Mouse (Mus musculus) embryonic facial prominence, embryonic 11.5 days (tissue): ENCODE measurements around the gene Nek9. TPM values are rescaled to one million over a fixed set of nuclear protein-coding genes. Genes with fewer than 3 reads are reported as not detected.

Source experiments
- ATAC-seq: fragments of 200-750 bp; cut with Nextera tagmentation; replicated peaks from 2 replicates; pipeline ENCODE4 v1.8.0; 2017; ENCODE audit warnings: low read depth; ENCODE audit not compliant: insufficient number of reproducible peaks, low FRiP score, low TSS enrichment
- DNase-seq: peaks from one replicate; pipeline ENCODE4 v3.0.0-alpha.2; 2015; ENCODE audit warnings: low spot score
- H3K27ac ChIP-seq: fragments of 300-500 bp; sonication (generic); replicated peaks from 2 replicates; pipeline ENCODE4 v1.5.1; 2014; ENCODE audit warnings: mild to moderate bottlenecking, low read depth, low read length, control low read depth
- H3K27me3 ChIP-seq: fragments of 300-500 bp; sonication (generic); 2 replicates; pipeline ENCODE4 v1.6.1; 2014; ENCODE audit warnings: mild to moderate bottlenecking, low read length, moderate library complexity, mixed read lengths; ENCODE audit not compliant: control insufficient read depth, insufficient read depth
- H3K36me3 ChIP-seq: fragments of 300-500 bp; sonication (generic); replicated peaks from 2 replicates; pipeline ENCODE4 v1.6.1; 2014; ENCODE audit warnings: low read depth, mild to moderate bottlenecking, low read length, moderate library complexity, mixed read lengths; ENCODE audit not compliant: control insufficient read depth, insufficient read depth
- H3K4me1 ChIP-seq: fragments of 300-500 bp; sonication (generic); 2 replicates; pipeline ENCODE4 v1.6.1; 2014; ENCODE audit warnings: low read length, mixed read lengths; ENCODE audit not compliant: control insufficient read depth, insufficient read depth
- H3K4me2 ChIP-seq: fragments of 300-500 bp; sonication (generic); 2 replicates; pipeline ENCODE4 v1.6.1; 2014; ENCODE audit warnings: low read depth, mild to moderate bottlenecking, control low read depth, low read length, moderate library complexity
- H3K4me3 ChIP-seq: fragments of 300-500 bp; sonication (generic); 2 replicates; pipeline ENCODE4 v1.5.1; 2014; ENCODE audit warnings: low read depth, low read length, control low read depth
- H3K9ac ChIP-seq: fragments of 300-500 bp; sonication (generic); replicated peaks from 2 replicates; pipeline ENCODE4 v1.6.1; 2014; ENCODE audit warnings: mild to moderate bottlenecking, control low read depth, low read length
- H3K9me3 ChIP-seq: fragments of 300-500 bp; sonication (generic); replicated peaks from 2 replicates; pipeline ENCODE4 v1.6.1; 2016; ENCODE audit warnings: mild to moderate bottlenecking, low read length, inconsistent platforms, mixed read lengths; ENCODE audit not compliant: control insufficient read depth
- WGBS: fragments of 180-500 bp; shearing (Covaris S2); extraction: QIAGEN DNeasy Blood & Tissue Kit; methylation state at CpG from one replicate; pipeline ENCODE4 v1.1.7; 2014; 5-methylcytosine and 5-hydroxymethylcytosine counted together
- polyA plus RNA-seq: library from polyadenylated mRNA; unstranded; fragments of >200 nt; fragmentation: Nextera tagmentation; extraction: Ambion mirVana; gene quantifications from 2 replicates; pipeline ENCODE4 v1.2.1, GENCODE M21; 2014

The Nek9 gene
- polyA plus RNA-seq, 1 experiment from 2014 or later, result 15.2 TPM

- H3K9me3 ChIP-seq, result no peaks in the 10 kb centered on the region
- H3K4me2 ChIP-seq, result no peak overlapping the region
- ATAC-seq, result no peak
- 93% methylated on average over 3 of the region's 3 CpGs for WGBS
- no peak overlapping the region for H3K9ac ChIP-seq
- no peak for DNase-seq
- no peak overlapping the region for H3K4me3 ChIP-seq
- no peaks in the 10 kb centered on the region for H3K36me3 ChIP-seq
- no peak overlapping the region for H3K27ac ChIP-seq
- H3K4me1 ChIP-seq, result no peaks in the 10 kb centered on the region
- H3K27me3 ChIP-seq, result no peaks in the 10 kb centered on the region
These were observed 22.0 kb upstream of the Nek9 start for GRCm38 (mm10) chr12:85361165-85361564.

- Histone ChIP-seq H3K27ac (no peak overlapping the region), H3K9me3 (no peaks in the 10 kb centered on the region), H3K36me3 (no peaks in the 10 kb centered on the region; the same call in 1 of the 2 replicates), H3K27me3 (no peaks in the 10 kb centered on the region), H3K4me3 (no peak overlapping the region), H3K4me1 (no peaks in the 10 kb centered on the region), H3K9ac (no peak overlapping the region), H3K4me2 (no peak overlapping the region)
- WGBS, result 91% methylated on average over 3 of the region's 3 CpGs
- no peak for ATAC-seq
- DNase-seq, result no peak
These were observed 14.9 kb upstream of the Nek9 start for GRCm38 (mm10) chr12:85354061-85354460.

- H3K36me3 ChIP-seq, result no peaks in the 10 kb centered on the region; the same call in 1 of the 2 replicates
- no peaks in the 10 kb centered on the region for H3K27me3 ChIP-seq
- H3K27ac ChIP-seq, result 0 out of 2 replicates have a peak overlapping the region, but pooled peaks have one; percentile 28
- H3K4me1 ChIP-seq, result no peaks in the 10 kb centered on the region
- H3K4me2 ChIP-seq, result no peak overlapping the region
- H3K4me3 ChIP-seq, result no peak overlapping the region
- H3K9me3 ChIP-seq, result no peaks in the 10 kb centered on the region
- DNase-seq (no peak), ATAC-seq (no peak)
- H3K9ac ChIP-seq, result no peak overlapping the region
- 79% methylated on average over 10 of the region's 10 CpGs for WGBS
These were observed 11.5 kb upstream of the Nek9 start for GRCm38 (mm10) chr12:85350407-85351232.

GRCm38 (mm10) chr12:85348338-85348737 is 9.2 kb upstream of the Nek9 start:
- H3K27ac ChIP-seq, result no peak overlapping the region
- DNase-seq (no peak), ATAC-seq (no peak)
- no peak overlapping the region for H3K4me2 ChIP-seq
- H3K9me3 ChIP-seq, result no peaks in the 10 kb centered on the region
- H3K27me3 ChIP-seq, result no peaks in the 10 kb centered on the region
- 87% methylated on average over 6 of the region's 6 CpGs for WGBS
- H3K4me3 ChIP-seq, result no peak overlapping the region
- H3K36me3 ChIP-seq, result no peaks in the 10 kb centered on the region; the same call in 1 of the 2 replicates
- H3K9ac ChIP-seq, result no peak overlapping the region
- no peaks in the 10 kb centered on the region for H3K4me1 ChIP-seq

GRCm38 (mm10) chr12:85347196-85347595 is 8.0 kb upstream of the Nek9 start:
- Histone ChIP-seq H3K36me3 (no peaks in the 10 kb centered on the region), H3K4me3 (no peak overlapping the region), H3K27ac (no peak overlapping the region), H3K27me3 (no peaks in the 10 kb centered on the region), H3K4me1 (no peaks in the 10 kb centered on the region), H3K4me2 (no peak overlapping the region), H3K9me3 (no peaks in the 10 kb centered on the region), H3K9ac (no peak overlapping the region)
- ATAC-seq (no peak), DNase-seq (no peak)
- WGBS, result 74% methylated on average over 3 of the region's 3 CpGs

- no peaks in the 10 kb centered on the region for H3K36me3 ChIP-seq
- H3K4me1 ChIP-seq, result no peaks in the 10 kb centered on the region
- no peak overlapping the region for H3K9ac ChIP-seq
- no peak overlapping the region for H3K4me3 ChIP-seq
- H3K9me3 ChIP-seq, result no peaks in the 10 kb centered on the region
- 63% methylated on average over 3 of the region's 3 CpGs for WGBS
- DNase-seq (peak; percentile 87), ATAC-seq (no peak)
- no peak overlapping the region for H3K27ac ChIP-seq
- H3K4me2 ChIP-seq, result no peak overlapping the region
- H3K27me3 ChIP-seq, result no peaks in the 10 kb centered on the region
These were observed 7.2 kb upstream of the Nek9 start for GRCm38 (mm10) chr12:85346374-85346773.

GRCm38 (mm10) chr12:85345559-85345958 is 6.4 kb upstream of the Nek9 start:
- ATAC-seq (no peak), DNase-seq (no peak)
- H3K4me2 ChIP-seq, result no peak overlapping the region
- no peak overlapping the region for H3K4me3 ChIP-seq
- no peak overlapping the region for H3K9ac ChIP-seq
- no peaks in the 10 kb centered on the region for H3K9me3 ChIP-seq
- no peak overlapping the region for H3K27ac ChIP-seq
- WGBS, result 94% methylated on average over 6 of the region's 6 CpGs
- no peaks in the 10 kb centered on the region for H3K4me1 ChIP-seq
- no peaks in the 10 kb centered on the region for H3K36me3 ChIP-seq
- H3K27me3 ChIP-seq, result no peaks in the 10 kb centered on the region

- no peaks in the 10 kb centered on the region for H3K27me3 ChIP-seq
- no peak overlapping the region for H3K4me3 ChIP-seq
- no peak overlapping the region for H3K4me2 ChIP-seq
- WGBS, result 65% methylated on average over 7 of the region's 7 CpGs
- H3K36me3 ChIP-seq, result no peaks in the 10 kb centered on the region
- DNase-seq, result peak; percentile 64
- ATAC-seq, result no peak
- no peak overlapping the region for H3K27ac ChIP-seq
- H3K9ac ChIP-seq, result no peak overlapping the region
- H3K9me3 ChIP-seq, result no peaks in the 10 kb centered on the region
- H3K4me1 ChIP-seq, result no peaks in the 10 kb centered on the region
These were observed 5.1 kb upstream of the Nek9 start for GRCm38 (mm10) chr12:85344252-85344651.
